Mouse (Mus musculus) brain, embryonic 14.5 days (tissue): ENCODE measurements around the gene Lexm. TPM values are rescaled to one million over a fixed set of nuclear protein-coding genes. Genes with fewer than 3 reads are reported as not detected.

ENCODE experiments used
- DNase-seq: peaks from one replicate; pipeline ENCODE4 v3.0.0-alpha.2; 2011; ENCODE audit warnings: low read depth
- CTCF ChIP-seq: fragments of 200-500 bp; IDR thresholded peaks from 2 replicates; pipeline ENCODE4 v1.5.1; 2012; ENCODE audit warnings: inconsistent platforms, mild to moderate bottlenecking, moderate library complexity, borderline replicate concordance; ENCODE audit not compliant: insufficient read depth, insufficient read length; ENCODE audit errors: extremely low read depth
- POLR2A ChIP-seq: fragments of 200-500 bp; IDR thresholded peaks from 2 replicates; pipeline ENCODE4 v1.6.1; 2012; ENCODE audit warnings: mild to moderate bottlenecking, inconsistent platforms, borderline replicate concordance; ENCODE audit not compliant: poor library complexity, insufficient read depth, insufficient read length, severe bottlenecking; ENCODE audit errors: extremely low read depth
- polyA plus RNA-seq: library from polyadenylated mRNA; depleted of rRNA; stranded (reverse); fragments of >200 nt; gene quantifications from 2 replicates; pipeline ENCODE4 v1.2.3, GENCODE M21; 2012

Gene Lexm
- polyA plus RNA-seq, 1 experiment, result not detected

DNA sequence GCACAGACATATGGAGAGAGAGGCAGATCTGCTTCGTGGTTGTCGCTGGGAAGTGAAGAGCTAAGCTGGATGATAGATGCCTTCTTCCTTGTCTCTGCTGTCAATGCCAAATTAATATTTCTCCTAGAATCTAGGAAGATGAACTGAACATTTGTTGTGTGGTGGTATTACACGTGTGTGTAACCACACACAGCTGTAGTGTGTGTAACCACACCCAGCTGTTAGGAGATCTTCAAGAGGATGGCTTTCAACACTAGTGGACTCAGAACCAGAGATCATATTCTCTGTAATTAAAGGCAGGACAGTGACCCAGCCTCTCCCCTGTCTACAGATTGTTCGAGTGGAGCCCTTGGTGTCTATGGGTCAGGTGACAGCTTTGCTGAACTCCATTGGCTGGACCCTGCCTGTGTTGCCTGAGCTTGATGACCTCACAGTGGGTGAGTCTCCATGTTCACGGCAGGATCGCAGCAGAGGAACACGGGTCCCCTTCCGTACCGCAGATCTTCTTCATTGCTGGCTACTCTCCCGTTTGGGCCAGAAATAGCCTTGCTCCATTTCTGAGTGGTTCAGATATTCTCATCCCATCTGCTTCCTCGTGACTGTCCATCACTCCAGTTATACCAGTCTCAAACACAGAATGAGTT, 45.8 kb downstream of the Lexm start:
- DNase-seq, result no peak
- no peak for TF ChIP-seq POLR2A
- no peak for TF ChIP-seq CTCF

DNA sequence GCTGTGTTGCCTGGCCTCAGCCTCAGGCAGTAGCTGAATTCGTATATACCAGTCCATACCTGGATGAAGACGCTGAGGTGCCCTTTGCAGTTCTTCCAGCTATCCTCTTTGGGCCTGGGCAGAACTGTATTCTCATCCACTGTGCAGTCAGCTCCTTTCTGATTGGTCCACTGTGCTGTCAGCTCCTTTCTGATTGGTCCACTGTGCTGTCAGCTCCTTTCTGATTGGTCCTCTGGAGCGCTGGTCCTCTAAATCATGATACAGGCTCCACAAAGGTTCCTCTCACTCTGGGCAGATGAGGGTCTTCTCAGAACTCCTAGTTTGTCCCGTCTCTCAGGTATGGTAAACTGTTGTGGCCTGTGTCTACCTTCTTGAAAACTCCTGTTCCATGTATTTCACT, 47.4 kb downstream of the Lexm start:
- DNase-seq, result peak; percentile 23
- no peak for TF ChIP-seq POLR2A

DNA sequence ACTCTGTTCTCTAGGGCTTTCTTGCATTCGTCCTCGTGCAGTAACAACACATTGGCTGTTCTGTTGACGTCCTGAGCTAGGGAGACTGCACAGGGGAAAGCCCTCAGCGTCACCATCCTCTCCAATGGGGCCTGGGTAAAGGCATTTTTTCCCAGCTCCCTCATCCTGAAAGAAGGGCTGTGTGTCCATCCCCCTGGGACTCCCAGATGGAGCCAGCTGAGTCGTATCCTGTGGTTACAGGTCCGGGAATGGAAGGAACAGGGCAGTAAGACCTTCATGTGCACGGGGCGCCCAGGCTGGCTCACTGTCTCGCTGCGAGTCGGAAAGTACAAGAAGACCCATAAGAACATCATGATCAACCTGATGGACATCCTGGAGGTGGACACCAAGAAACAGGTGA, 52.9 kb downstream of the Lexm start:
- TF ChIP-seq CTCF (no peak), POLR2A (no peak)
- DNase-seq, result no peak

DNA sequence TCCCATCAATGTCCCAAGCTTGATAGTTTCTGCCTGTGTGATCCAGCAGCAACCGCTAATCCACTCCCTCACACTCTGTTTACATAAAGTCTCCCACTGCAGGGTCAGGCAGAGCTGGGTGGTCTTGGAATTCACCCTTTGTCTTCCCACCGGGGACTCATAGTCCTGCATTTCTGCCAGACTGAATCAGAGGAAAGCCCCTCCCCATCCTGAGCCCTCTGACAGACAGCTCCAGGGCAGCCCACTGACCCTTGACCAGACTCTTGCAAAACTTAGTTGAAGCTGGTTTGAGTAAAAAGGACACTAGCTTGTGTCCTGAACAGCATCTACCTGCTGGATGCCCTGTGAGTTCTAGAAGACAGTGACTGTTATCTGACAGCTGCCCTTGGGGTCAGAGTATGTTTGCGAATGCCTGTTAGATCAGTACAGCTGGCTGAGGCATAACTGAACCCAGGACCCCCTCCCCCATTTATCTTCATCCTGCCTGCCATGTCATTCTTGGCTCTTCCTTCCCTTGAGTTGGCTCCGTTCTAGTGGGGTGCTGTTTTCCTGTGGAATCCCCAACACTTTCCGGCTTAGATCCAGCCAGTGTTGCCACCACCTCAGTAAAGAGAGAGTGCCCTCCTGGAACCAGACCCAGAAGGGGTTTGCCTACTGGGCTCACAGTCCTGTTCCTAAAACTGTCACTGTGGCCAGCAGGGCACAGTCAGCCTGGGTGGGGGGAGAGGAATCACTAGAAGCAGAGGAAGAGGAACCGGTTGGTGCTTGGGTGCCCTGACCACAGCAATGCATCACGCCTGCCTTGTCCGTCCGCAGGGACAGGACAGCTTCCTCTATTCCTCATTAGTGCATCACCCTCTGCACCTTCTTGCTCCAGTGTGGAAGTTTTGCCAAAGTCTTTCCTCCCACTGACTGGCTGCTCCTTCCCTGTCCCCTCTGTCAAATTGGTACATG, 53.9 kb downstream of the Lexm start:
- DNase-seq, result no peak
- TF ChIP-seq CTCF, result no peak
- no peak for TF ChIP-seq POLR2A

DNA sequence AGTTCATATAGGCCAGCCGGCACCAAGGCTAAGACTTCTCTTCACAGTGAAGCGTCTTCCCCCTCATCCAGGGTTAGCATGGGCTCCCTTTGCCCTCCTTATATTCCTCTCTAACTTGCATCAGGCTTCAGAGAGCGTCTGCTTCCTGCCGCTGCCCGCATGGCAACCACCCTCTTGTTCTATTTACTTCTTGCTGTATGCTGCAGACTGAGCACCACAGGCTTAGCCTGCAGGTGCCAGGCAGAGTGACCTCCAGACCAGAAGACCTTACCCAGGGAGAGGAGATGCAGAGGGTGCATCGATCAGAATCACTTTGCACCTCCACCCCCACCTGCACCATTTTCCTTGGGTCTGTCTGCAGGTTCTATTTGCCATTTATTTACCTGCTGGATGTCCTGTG, 55.0 kb downstream of the Lexm start:
- no peak for TF ChIP-seq POLR2A
- TF ChIP-seq CTCF, result no peak
- peak; percentile 12 for DNase-seq

DNA sequence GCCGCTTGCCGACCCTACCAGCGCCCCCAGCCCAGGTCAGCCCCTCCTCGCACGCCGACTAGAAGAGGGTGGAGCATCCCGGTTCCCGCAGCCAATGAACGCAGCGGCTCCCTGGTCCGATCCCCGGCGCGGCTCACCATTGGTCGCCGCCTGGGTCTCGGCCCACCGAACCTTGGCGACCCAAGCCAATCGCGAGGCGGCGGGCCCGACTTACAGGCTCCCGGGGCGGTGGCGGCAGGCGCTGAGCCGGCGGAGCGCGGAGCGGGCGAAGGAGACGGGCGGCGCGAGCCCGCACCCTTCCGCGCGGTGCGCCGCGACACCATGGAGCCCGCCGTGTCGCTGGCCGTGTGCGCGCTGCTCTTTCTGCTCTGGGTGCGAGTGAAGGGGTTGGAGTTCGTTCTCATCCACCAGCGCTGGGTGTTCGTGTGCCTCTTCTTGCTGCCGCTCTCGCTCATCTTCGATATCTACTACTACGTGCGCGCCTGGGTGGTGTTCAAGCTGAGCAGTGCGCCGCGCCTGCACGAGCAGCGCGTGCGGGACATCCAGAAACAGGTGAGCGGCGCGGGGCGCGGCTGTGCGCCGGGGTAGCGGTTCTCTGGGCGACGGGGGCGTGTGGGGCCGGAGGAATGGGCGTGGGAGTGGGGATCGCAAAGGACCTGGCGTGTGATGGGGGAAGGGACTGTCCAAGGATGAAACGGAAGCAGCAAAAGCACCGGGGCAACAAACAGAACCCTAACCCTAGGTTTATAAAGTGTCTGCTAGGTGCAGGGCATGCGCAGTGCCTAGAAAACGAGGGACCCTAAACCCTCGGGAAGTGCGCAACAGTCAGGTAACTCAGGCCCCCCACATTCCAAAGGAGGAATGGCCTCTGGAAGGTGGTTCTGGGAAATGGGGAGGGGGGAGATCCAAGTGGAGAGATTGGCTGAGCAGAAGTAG, 55.9 kb downstream of the Lexm start, which contains the start of gene Dhcr24:
TSS of gene Dhcr24 (plus strand) at position 193 of the 936 bp plus-strand sequence.
- DNase-seq, result peak; percentile 98
- peak; percentile 98 for TF ChIP-seq POLR2A
- no peak for TF ChIP-seq CTCF

DNA sequence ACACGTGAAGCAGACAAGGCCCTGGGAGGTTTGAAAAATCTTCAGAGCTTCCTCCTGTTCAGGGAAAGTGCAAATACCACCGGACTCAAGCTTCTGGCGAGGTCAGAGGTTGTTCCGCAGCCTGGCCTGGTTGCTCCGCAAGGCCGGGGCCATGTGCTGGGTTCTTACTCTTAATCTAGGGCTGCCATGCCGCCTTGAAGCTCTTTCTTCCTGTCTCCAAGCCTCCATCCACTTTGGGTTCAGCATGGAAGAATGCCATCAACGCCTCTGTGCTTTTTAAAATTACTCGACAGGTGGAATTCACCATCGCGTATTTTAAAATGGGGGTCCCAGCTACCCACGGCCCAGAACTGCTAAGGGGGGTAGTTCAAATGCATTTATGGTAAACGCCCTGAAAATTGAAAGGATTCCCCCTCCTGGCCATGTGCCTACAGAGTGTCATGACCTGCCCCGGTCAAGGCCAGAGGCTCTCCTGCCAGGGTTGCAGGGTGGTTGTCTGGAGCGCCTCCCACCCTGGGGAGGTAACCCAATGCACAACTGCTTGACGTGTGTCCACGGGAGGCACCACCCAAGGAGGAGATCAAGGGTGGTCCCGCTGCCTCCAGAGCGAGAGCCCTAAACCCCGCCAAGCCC, 56.7 kb downstream of the Lexm start:
- DNase-seq, result no peak

DNA sequence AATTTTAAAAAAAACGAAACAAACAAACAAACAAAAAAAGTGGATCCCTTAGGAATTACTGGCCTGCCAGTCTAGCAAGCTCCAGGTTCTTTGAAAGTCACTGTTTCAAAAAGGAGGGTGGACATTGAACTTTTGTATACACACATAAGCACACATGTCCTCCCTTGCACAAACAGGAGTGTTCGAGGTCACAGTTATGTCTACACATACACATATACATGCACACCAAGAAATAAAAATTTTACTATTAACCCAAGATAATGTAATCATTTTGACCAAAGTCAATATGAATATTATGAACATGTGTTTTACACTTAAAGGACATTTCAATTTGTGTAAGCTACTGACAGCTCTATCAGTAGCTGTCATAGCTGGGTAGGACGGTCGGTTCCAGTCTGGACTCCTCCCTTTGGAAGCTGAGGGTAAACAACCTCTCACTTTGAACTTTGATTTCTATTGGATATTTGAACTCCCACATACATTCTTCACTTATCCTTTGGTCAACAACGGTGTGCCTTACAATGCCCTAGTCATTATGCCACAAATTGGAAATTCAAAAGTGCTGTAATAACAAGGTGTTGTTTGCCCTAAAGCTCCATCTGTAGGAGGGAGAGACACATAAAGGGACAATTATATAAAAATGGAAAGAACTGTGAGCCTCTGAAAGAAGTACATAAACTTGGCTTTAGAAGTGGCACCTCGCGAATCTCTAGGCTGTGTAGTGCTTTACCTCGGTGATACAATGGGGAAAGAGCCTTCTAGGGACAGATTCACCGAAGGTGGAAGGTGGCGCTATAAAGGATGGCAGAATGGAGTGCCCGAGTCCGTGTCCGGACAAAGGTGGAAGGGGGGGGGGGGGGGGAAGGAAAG, 57.5 kb downstream of the Lexm start:
- DNase-seq, result peak; percentile 23
- TF ChIP-seq CTCF (no peak), POLR2A (no peak)

More for the DNA sequence above, 56.7 kb downstream of the Lexm start:
- no peak for TF ChIP-seq CTCF
- TF ChIP-seq POLR2A, result no peak; the same call in 1 of the 2 replicates

DNA sequence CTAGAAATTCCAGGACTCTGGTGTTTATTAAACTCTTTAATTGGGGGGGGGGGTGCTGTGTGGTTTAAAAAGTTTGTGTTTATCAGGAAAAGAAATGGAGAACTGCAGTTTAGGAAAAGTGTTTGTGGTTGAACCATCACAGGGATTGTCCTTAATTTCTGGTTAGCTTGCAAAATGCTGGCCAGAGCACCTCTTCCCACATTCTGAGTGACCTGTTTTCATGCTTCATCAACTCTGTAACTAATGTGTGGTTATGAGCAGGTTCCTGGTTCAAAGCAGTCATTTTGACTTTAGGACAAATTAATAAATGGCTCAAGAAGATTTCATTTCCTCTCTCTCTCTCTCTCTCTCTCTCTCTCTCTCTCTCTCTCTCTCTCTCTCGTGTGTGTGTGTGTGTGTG, 59.1 kb downstream of the Lexm start:
- TF ChIP-seq CTCF (no peak), POLR2A (no peak)
- DNase-seq, result no peak

DNA sequence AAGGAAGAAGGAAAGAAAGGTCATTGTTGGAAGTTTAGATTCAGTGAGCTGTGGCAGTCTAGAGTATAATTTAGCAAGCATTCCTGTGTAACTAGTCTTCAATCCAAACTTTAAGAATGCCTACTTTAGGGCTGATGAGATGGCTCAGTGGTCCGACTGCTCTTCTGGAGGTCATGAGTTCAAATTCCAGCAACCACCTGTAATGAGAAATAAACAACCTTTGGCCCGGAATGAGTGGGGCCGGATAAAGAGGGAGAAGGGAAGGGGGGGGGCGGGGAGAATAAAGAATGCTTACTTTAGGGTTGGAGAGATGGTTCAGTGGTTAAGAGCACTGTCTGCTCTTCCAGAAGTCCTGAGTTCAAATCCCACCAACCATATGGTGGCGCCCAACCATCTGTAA, 59.8 kb downstream of the Lexm start:
- no peak for DNase-seq
- TF ChIP-seq POLR2A, result no peak
- no peak for TF ChIP-seq CTCF
